ENCODE assay signal across 9 mouse cellular contexts in genomic region chr16:96158511-96159080, GRCm38 (mm10). TPM values are rescaled to one million over a fixed set of nuclear protein-coding genes. Genes with fewer than 3 reads are reported as not detected.
A peak's percentile ranks its signal among the peaks of the same experiment; 100 is the strongest.
DNase-seq lines count a peak whose midpoint lies in the region; ATAC-seq and TF ChIP-seq lines count a peak whose summit lies in the region.
"Had no signal": no experiment of that assay in that cellular context is flagged by ENCODE, and none has a peak within 500 bp of the region (broad histone marks: within the 10 kb centered on the region; RNA-seq: fewer than 3 reads in every experiment).

No protein-coding gene starts in this region.

- H3K9ac ChIP-seq in embryonic facial prominence, embryonic 13.5 days, result peak overlapping the region; percentile 95
- peak overlapping the region; percentile 84 for H3K9ac ChIP-seq in hindbrain, embryonic 12.5 days
- peak overlapping the region; percentile 65 for H3K9ac ChIP-seq in midbrain, embryonic 15.5 days

- DNase-seq in left cerebral cortex, adult 2 months (ENCODE audit: extremely low spot score in 1 of 2, low spot score in 2 of 2), result no peak
- DNase-seq in left cerebral cortex, adult 8-10 months (ENCODE audit: low spot score in 2 of 2), result no peak
- DNase-seq in frontal cortex, postnatal 14 days (ENCODE audit: low spot score in 2 of 2), result no peak
- no peak for DNase-seq in right cerebral cortex, adult 2 months (ENCODE audit: low spot score in 2 of 2)
- DNase-seq in thymus, postnatal 10 days (ENCODE audit: low spot score in 2 of 2), result no peak

- peaks cover 21% of the 10 kb centered on the region for H3K4me1 ChIP-seq in embryonic facial prominence, embryonic 13.5 days
- peaks cover 18% of the 10 kb centered on the region for H3K4me1 ChIP-seq in hindbrain, embryonic 12.5 days
- peaks cover 18% of the 10 kb centered on the region for H3K4me1 ChIP-seq in midbrain, embryonic 15.5 days

- ATAC-seq in embryonic facial prominence, embryonic 13.5 days (ENCODE audit: insufficient number of reproducible peaks, insufficient read depth, low FRiP score, low TSS enrichment, low read depth), result no peak
- 0 out of 2 replicates have a peak, but pooled peaks have one; percentile 24 for ATAC-seq in hindbrain, embryonic 12.5 days (ENCODE audit: low FRiP score)
- 0 out of 2 replicates have a peak, but pooled peaks have one; percentile 18 for ATAC-seq in midbrain, embryonic 15.5 days (replicated peaks)

- H3K9me3 ChIP-seq in embryonic facial prominence, embryonic 13.5 days, result no peaks in the 10 kb centered on the region
- H3K9me3 ChIP-seq in hindbrain, embryonic 12.5 days (replicated peaks), result no peaks in the 10 kb centered on the region
- H3K9me3 ChIP-seq in midbrain, embryonic 15.5 days, result no peaks in the 10 kb centered on the region

- peaks cover 16% of the 10 kb centered on the region; the same call in 1 of the 2 replicates for H3K36me3 ChIP-seq in embryonic facial prominence, embryonic 13.5 days
- H3K36me3 ChIP-seq in hindbrain, embryonic 12.5 days, result peaks cover 24% of the 10 kb centered on the region
- peaks cover 2% of the 10 kb centered on the region; the same call in 1 of the 2 replicates for H3K36me3 ChIP-seq in midbrain, embryonic 15.5 days (replicated peaks)

- H3K27ac ChIP-seq in left cerebral cortex, adult 2 months, result no peak overlapping the region
- peak overlapping the region; percentile 93 for H3K27ac ChIP-seq in embryonic facial prominence, embryonic 13.5 days
- H3K27ac ChIP-seq in hindbrain, embryonic 12.5 days, result no peak overlapping the region
- H3K27ac ChIP-seq in midbrain, embryonic 15.5 days, result peak overlapping the region; percentile 83

- 52% methylated on average over 12 of the region's 12 CpGs for WGBS in embryonic facial prominence, embryonic 13.5 days
- 66% methylated on average over 12 of the region's 12 CpGs for WGBS in hindbrain, embryonic 12.5 days
- WGBS in midbrain, embryonic 15.5 days, result 53% methylated on average over 12 of the region's 12 CpGs

- H3K27me3 ChIP-seq in embryonic facial prominence, embryonic 13.5 days, result no peaks in the 10 kb centered on the region
- H3K27me3 ChIP-seq in hindbrain, embryonic 12.5 days, result no peaks in the 10 kb centered on the region
- H3K27me3 ChIP-seq in midbrain, embryonic 15.5 days (replicated peaks), result no peaks in the 10 kb centered on the region

- intact Hi-C loops in left cerebral cortex, adult 2 months (cut with DNase I), result loop anchor here (2.0 kb wide), 1 partner anchor 32 kb away; no protein-coding TSS in a partner anchor

- no peak for TF ChIP-seq CTCF in left cerebral cortex, adult 2 months (IDR thresholded peaks at IDR 0.05)

- peak overlapping the region; percentile 52 for H3K4me3 ChIP-seq in left cerebral cortex, adult 2 months
- H3K4me3 ChIP-seq in embryonic facial prominence, embryonic 13.5 days, result peak overlapping the region; percentile 60
- H3K4me3 ChIP-seq in hindbrain, embryonic 12.5 days, result peak overlapping the region; percentile 56
- peak overlapping the region; percentile 46 for H3K4me3 ChIP-seq in midbrain, embryonic 15.5 days

- H3K4me2 ChIP-seq in embryonic facial prominence, embryonic 13.5 days, result peak overlapping the region; percentile 95
- H3K4me2 ChIP-seq in hindbrain, embryonic 12.5 days (replicated peaks), result peak overlapping the region; percentile 99
- peak overlapping the region; percentile 95 for H3K4me2 ChIP-seq in midbrain, embryonic 15.5 days

RNA-seq across cellular contexts. Expression of gene Wrb, which starts 13.4 kb away (rescaled TPM):
- 10 to 100 TPM; 68.4 to 72.4 TPM for total RNA-seq in left cerebral cortex, adult 2 months (2021)
- 10 to 100 TPM; 72.4 to 78.7 (median 77.5) TPM for total RNA-seq in left cerebral cortex, adult 8-10 months (2022)
- polyA plus RNA-seq in embryonic facial prominence, embryonic 13.5 days (2015; fragmentation: Nextera tagmentation; extraction: Ambion mirVana), result 59.9 and 61.4 TPM in 2 replicates
- 117 and 121 TPM in 2 replicates for polyA plus RNA-seq in hindbrain, embryonic 12.5 days (2016; fragmentation: Nextera tagmentation; extraction: Ambion mirVana)
- 217 and 221 TPM in 2 replicates for polyA plus RNA-seq in midbrain, embryonic 15.5 days (2015; fragmentation: Nextera tagmentation; extraction: Ambion mirVana)

RNA-seq across cellular contexts. Expression of gene Hmgn1, which starts 31.1 kb away (rescaled TPM):
- total RNA-seq in left cerebral cortex, adult 2 months (2021), result 10 to 100 TPM; 49.5 to 61.2 TPM
- total RNA-seq in left cerebral cortex, adult 8-10 months (2022), result 10 to 100 TPM; 58.6 to 76.0 (median 62.2) TPM
- 752 and 768 TPM in 2 replicates for polyA plus RNA-seq in embryonic facial prominence, embryonic 13.5 days (2015; fragmentation: Nextera tagmentation; extraction: Ambion mirVana)
- polyA plus RNA-seq in hindbrain, embryonic 12.5 days (2016; fragmentation: Nextera tagmentation; extraction: Ambion mirVana), result 655 and 709 TPM in 2 replicates
- 298 and 315 TPM in 2 replicates for polyA plus RNA-seq in midbrain, embryonic 15.5 days (2015; fragmentation: Nextera tagmentation; extraction: Ambion mirVana)

RNA-seq across cellular contexts. Expression of gene Lca5l, which starts 33.5 kb away (rescaled TPM):
- total RNA-seq in left cerebral cortex, adult 2 months (2021), result 1 to 10 TPM; 1.4 to 2.1 TPM
- 1 to 10 TPM; 1.5 to 2.0 (median 1.8) TPM for total RNA-seq in left cerebral cortex, adult 8-10 months (2022)
- 1.7 and 2.0 TPM in 2 replicates for polyA plus RNA-seq in embryonic facial prominence, embryonic 13.5 days (2015; fragmentation: Nextera tagmentation; extraction: Ambion mirVana)
- 1.6 TPM in 2 replicates for polyA plus RNA-seq in hindbrain, embryonic 12.5 days (2016; fragmentation: Nextera tagmentation; extraction: Ambion mirVana)
- 1.6 and 2.1 TPM in 2 replicates for polyA plus RNA-seq in midbrain, embryonic 15.5 days (2015; fragmentation: Nextera tagmentation; extraction: Ambion mirVana)
- total RNA-seq: neutrophil, adult 5-6 weeks had no signal

RNA-seq across cellular contexts. Expression of gene Sh3bgr, which starts 41.7 kb away (rescaled TPM):
- 1 to 10 TPM; 2.3 to 2.8 TPM for total RNA-seq in left cerebral cortex, adult 2 months (2021)
- 1 to 10 TPM; 2.3 to 4.8 (median 2.6) TPM for total RNA-seq in left cerebral cortex, adult 8-10 months (2022)
- 1.4 and 1.9 TPM in 2 replicates for polyA plus RNA-seq in embryonic facial prominence, embryonic 13.5 days (2015; fragmentation: Nextera tagmentation; extraction: Ambion mirVana)
- polyA plus RNA-seq in hindbrain, embryonic 12.5 days (2016; fragmentation: Nextera tagmentation; extraction: Ambion mirVana), result 3.0 and 3.2 TPM in 2 replicates
- 1.7 TPM in 2 replicates for polyA plus RNA-seq in midbrain, embryonic 15.5 days (2015; fragmentation: Nextera tagmentation; extraction: Ambion mirVana)
- total RNA-seq: neutrophil, adult 5-6 weeks had no signal

Comparison
In these comparisons a context has a peak if more than half of its experiments do, and no peak if none do; other contexts are left out.
1. H3K27ac ChIP-seq: peak in embryonic facial prominence, embryonic 13.5 days (single experiment) and midbrain, embryonic 15.5 days (single experiment); none in left cerebral cortex, adult 2 months (single experiment) and hindbrain, embryonic 12.5 days (single experiment).
2. Peak in every context shown above with its lines, with median percentiles within 50 percentile points of each other: H3K4me3 ChIP-seq, H3K4me2 ChIP-seq and H3K9ac ChIP-seq.